Mouse (Mus musculus) urinary bladder, postnatal 25 days (tissue): ENCODE measurements at regions not wholly inside any gene's neighbourhood (a gene's known extent, or its start where the extent isn't known, plus 50 kb on each side); places are given as distances from the start of the nearest gene placed in this dataset.

Experiments
- DNase-seq: peaks from one replicate; pipeline ENCODE4 v3.0.0; 2022; ENCODE audit warnings: low spot score

DNA sequence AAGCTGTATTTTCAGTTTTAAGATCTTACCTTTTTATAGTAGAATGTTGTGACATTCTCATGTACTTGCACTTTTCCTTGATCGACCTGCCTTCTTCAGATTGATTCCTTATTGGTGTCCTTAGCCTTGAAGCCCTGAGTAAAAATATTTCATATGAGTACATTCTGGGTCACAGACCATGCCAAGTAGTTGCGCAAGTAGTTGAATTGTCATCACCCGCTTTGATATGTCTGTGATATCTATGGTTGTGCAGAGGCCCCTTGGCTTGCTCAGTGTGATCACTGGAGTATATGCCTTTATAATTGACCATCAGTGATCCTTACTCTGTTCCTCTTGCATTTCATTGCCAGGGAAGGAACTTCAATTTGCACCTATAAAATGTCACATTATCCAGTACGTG lies 131.1 kb upstream of the Reg3g start:
- no peak for DNase-seq

DNA sequence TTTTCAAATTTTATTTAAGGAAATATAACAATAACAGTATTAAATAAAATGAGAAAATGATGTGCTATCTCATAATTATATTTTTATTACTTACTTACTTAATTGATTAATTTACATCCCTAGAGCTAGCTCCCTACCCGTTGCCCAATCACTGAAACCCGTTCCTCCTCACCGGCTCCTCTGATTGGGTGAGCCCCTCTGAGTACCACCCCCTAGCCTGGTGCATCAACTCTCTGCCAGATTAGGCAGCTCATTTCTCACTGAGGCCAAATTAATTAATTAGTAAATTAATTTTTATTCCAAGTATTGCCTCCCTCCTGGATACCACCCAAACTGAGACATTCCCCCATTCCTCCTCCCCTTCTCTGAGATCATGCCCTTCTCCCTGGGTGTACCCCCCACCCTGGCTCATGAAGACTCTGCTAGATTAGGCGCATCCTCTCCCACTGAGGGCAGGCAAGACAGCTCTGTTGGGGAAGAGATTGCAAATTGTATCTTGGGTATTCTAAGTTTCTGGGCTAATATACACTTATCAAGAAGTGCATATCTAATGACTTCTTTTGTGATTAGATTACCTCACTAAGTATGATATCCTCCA lies 101.4 kb upstream of the Reg3g start:
- DNase-seq = no peak

DNA sequence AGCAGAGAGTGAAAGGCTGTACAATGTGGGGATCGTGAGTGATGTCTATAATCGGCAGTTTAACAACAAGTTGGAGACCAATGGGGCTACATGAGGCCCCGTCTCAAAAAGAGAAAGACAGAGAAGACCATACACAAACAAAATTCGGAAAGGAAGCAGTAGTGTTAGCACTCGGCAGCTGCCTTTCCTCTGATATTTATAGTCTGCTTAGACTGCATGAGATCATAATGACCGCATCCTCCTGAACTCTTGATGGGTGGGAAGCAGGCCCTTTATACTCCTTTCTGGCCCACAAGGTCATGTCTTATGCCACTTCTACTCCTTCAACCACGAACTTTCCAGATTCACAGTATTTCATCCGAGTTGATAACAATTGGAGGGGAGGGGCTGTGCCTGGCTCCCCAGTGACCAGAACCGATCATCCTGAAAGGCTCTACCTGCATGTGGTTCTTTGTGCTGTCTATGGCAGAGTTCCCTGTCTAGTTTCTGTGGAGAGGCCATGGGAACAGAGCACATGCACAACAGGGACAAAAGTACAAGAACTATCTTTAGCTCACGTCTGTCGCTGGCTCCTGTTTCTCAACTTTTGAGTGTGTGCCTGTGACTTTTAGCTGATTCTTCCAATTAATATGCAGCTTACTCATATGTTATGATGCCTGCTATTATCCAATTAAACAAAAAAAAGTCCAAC lies 84.5 kb upstream of the Reg3g start:
- no peak for DNase-seq

GRCm38 (mm10) chr6:78552353-78552698 lies 83.7 kb upstream of the Reg3g start:
- DNase-seq = no peak

- DNase-seq = no peak
These were observed 83.1 kb upstream of the Reg3g start for GRCm38 (mm10) chr6:78551666-78552352.

GRCm38 (mm10) chr6:78548476-78548875 lies 79.8 kb upstream of the Reg3g start:
- no peak for DNase-seq

- no peak for DNase-seq
These were observed 79.0 kb upstream of the Reg3g start for GRCm38 (mm10) chr6:78547721-78548120.

- peak; percentile 30 for DNase-seq
These were observed 75.6 kb upstream of the Reg3g start for GRCm38 (mm10) chr6:78544238-78544637.

DNA sequence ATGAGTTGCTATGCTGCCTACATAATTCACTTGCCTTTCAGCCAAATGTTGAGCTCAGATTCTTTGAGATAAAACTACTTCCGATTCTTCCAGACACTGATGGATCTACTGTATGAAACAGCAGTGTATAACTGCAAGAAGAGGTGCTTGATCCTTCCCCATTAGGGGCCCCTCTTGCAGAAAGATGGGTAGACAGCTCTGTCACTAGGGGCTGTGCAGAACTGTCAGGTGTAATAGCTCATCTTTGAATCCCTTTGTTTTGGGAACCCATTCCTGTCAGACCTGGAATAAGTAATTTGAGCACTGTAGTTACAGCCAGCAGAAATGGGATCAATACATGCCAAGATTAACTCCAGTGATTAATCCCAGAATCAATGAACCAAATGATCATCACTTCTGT lies 68.8 kb upstream of the Reg3g start:
- no peak for DNase-seq

- DNase-seq = no peak
These were observed 58.5 kb upstream of the Reg3g start for GRCm38 (mm10) chr6:78526986-78527762.
